Mouse (Mus musculus) E14TG2a.4 (cell line): ENCODE data around the gene Pbld2.

Experiments
- CTCF ChIP-seq: conservative IDR thresholded peaks from 2 replicates; pipeline ENCODE4 v1.5.1; 2014; ENCODE audit warnings: low read length
- NANOG ChIP-seq: IDR thresholded peaks from 2 replicates; pipeline ENCODE4 v1.6.1; 2014; ENCODE audit warnings: borderline replicate concordance, low read length, mixed read lengths

DNA sequence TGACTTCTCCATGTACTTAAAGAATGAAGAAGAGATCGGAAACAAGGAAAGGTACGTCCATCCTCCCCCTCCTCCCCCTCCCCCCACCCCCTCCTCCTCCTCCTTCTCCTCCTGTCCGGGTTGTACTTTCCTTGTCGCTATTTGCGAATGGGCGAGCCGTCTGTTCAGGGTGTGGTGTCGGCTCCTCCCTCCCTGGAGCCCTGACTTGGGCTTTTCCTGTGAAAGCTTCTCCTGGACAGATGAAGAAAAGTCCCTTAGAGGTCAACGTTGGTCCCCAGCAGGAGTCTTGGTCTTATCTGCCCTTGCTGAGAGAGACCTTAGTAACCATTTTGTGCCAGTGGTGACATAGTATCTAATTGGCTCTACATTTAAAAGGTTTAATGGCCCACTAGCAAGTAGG, 30.1 kb upstream of the Pbld2 start:
- no peak for TF ChIP-seq CTCF
- TF ChIP-seq NANOG, result no peak
